Mouse (Mus musculus) frontal cortex, postnatal 25 days (tissue): Measurements from ENCODE around the gene Rnf43.

ENCODE experiments used
- DNase-seq, 2 experiments: peaks; one replicate each; pipeline ENCODE4 v3.0.0; 2022; ENCODE audit warnings: low spot score in 2 of 2

Gene Rnf43

DNA sequence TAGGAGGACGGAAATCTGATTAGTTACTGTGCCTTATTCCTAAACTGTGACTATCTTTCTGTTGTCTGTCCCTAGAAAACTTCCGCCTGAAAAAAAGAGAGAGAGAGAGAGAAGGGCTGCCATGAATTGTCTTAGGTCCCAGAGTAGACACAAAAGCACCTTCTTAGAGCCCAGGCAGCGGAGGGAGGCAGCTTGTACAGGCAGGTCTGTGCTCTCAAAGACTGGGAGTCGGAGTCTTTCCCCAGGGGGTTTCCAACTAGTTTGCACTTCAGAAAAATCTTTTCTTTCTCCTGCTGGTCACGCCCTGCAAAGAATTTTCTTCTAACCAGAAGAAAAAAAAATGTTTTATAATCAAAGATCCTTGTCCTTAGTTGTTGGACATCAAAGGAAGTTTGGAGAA, 15.2 kb downstream of the Rnf43 start:
- no peak for DNase-seq

DNA sequence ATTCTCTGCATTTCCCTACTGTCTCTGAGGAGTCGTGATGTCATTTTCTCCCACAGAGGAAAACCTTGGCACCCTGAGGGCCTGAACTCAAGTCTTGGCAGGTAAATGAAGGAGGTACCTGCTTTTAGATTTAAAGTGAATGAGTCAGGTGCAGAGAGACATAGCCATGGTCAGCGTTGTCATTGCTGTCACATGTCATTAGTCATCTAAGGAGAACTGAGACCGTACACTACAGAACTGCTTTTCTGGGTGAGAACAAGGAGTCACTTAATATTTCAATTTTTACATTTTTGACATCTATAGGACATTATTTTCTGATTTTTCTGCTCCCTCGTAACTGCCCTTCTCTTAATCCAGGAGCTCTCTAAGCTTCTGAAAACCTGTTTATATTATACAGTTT, 16.0 kb downstream of the Rnf43 start:
- DNase-seq = no peak

DNA sequence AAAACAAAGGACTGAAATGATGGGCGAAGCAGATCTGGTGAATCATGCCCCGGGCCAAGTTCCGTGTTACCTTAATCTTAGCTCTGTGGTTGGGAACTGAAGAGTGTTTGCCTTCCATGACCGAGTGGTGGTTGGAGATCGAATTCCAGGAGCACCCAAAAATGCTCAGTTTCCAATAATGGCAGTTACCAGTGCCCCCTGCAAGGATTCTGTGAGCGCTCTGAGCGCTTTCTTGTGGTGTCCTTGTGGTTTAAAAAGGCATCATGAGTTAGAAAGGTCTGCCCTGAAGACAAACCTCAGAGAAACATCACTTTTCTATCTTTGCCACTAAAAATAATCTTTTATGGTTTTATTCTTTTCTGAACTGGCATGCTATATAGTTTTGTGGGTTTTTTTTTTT, 16.5 kb downstream of the Rnf43 start:
- no peak for DNase-seq

DNA sequence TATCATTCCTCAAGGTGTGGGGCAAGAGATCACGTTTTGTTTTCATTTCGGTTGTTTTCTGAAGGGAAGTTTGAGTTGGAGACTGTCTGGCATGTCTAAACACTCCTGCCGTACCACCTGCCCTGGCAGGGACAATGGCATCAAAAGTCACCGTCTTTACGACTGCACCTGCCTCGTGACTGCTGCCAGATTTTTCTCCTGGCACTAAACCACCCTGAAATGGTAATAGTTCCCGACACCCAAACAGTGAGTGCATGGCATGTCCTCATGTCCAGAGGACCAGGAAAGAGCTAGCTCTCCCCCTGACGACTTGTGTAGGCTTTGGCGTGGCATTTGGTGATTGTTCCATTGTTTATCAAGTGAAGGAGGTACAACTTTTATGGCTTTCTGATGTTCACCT, 18.3 kb downstream of the Rnf43 start:
- no peak for DNase-seq

DNA sequence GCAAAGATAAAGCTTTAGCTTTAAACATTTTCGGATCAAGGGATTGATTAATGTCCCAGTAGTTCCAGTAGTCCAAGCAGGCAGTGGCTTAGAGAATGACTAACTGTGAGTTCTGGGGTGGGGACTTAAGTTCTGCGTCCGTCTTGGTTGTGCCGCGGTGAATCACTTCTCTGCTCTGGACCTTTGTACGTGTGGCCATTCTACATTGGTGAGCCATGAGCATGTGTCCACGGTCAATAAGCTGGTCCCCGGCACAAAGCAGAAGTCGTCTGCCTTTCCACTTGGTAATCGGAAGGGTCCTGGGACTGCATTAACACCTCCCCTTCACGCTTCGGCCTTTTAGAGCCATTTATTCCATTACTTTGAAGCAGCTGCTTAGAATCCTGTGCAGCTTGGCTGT, 19.6 kb downstream of the Rnf43 start:
- DNase-seq = no peak

DNA sequence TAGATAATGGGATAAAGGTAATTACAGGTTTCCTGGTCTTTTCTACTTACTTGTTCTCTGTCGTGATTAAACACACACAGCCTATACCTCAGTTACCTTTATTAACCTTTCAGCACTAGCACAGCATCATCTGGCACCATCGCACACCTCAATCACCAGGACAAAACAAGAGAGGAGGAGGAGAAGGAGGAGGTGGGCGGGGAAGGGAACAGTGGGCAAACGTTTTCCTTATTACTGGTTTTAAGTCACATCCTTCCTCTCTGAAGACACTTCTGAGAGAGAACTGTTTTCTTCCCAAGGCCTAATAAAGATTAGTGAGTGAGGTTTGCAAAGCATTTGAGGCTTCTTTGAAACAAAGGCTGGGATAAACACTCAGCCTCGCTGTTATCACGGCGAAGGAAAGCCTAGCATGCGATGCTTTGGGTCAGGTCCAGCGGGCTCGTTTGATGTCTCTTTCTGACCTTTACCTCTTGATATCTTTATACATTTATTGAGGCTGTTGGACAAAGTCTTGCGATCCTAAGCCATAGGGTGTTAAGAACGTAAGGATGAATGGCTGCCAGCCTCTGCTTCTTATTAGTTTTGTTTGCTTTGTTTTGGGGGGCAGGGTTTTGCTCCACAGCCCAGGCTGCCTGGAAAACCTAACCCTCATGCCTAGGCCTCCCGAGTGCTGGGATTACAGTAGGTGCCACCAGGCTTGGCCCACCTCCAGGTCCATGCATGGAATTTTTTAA, 20.5 kb downstream of the Rnf43 start:
- DNase-seq = no peak

DNA sequence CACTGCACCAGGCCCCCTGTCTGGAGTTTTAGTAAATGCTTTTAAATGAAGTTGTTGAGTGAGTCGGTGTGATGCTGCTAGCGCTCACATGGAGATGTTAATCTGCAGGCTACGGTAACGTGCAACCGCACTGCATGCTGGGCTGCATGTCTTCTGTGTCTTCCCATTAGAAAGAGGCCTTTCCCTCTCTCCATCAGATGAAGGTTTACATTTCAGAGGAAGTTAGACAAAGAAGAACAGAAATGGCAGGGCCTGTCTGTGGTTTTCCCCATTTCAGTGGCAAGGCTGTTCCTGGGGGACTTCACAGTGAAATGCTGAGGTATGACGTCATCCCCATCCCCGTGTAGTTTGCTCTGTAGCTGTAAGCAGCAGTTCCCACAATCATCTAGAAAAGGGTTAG, 23.9 kb downstream of the Rnf43 start:
- no peak for DNase-seq

DNA sequence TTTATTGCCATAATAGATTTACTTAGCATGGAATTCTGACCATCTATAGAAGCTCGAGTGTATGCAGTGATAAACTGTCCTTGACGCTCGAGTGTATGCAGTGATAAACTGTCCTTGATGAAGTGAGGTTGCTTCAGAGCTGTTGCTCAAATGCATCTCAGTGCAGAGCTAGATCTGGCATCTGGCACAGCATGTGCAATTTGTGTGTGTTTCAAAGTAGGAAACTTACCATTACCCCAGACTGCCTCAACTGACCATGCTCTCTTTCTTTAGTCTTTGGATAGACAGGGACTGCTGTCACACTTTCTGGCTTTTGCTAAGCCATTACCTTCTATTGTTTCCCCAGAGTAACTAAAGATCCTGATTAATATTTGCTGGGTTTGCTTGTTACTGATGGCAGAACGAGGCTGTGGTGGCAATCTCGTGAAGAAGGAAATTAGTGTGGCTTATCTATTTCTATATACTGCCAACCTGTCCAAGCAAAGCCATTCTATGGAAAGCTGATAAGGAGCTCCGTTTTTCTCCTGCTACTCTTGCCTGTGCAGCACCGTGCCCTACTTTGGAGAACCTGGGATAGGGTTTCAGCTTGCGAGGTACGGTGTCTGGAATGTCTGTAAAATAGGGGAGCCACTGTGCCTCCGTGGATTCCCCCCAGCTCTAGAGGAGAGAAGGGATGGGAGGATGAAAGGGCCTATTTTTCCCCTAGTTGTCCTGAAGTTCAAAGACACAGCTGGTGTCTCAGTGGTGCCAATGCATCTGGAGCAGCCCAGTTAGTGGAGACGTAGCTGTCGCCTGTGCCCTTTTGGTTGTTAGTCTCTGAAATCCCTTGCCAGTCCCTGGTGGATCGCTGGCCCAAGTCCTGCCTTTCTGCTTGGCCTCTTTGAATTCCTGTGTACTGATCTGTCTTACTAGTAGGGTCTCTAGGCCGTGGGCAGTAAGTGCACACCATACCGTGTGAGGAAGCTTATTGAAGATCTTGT, 25.0 kb downstream of the Rnf43 start:
- DNase-seq = no peak

DNA sequence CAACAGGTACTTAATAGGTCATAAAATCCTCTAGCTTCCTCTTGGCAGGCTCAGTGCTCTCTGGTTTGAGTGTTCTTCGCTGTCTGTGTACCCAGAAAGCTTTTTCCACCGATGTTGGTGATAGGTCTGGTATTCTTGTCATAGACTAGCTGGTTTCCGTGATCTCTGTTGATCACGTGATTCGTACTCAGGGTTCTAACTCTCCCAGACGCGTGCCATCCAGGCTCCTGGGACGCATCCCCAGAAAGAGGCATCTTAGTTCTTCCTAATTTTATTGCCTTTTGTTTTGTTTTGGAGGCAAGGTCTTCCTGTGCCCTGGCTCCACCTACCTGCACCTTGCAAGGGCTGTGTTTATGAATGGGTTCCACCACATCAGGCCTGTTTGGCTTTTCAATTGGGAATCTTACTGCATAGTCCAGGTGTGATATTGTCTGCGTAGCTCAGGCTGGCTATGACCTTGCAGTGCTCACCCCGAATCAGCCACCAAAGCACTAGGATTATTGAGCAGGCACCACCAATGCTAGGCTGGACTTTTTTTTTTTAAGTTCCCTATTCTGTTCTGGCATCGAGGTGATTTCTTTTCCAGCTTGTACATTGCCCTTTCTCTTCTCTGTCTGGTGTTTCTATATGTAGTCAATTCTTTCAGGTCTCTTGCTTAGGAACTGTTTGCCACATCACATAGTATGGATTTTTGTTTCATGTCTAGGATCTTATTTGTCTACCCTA, 26.1 kb downstream of the Rnf43 start:
- no peak for DNase-seq

DNA sequence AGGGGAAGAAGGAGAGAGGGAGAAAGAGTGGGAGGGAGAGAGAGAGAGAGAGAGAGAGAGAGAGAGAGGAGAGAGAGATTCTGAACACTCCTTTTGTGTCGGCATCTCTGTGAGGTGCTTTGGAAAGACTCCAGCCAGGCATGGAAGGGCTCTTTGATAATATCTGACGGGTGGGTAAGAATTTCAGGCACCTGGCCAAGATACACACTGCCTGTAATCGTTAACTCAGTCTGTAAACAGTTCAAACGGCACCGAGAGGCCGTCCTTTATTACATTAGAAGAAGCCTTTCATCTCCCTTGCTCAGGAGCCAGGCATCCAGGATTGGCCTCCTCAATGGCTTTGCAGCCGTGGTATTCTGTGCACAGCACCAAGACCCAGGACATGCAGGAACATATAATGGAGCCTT, 26.9 kb downstream of the Rnf43 start:
- DNase-seq = no peak

DNA sequence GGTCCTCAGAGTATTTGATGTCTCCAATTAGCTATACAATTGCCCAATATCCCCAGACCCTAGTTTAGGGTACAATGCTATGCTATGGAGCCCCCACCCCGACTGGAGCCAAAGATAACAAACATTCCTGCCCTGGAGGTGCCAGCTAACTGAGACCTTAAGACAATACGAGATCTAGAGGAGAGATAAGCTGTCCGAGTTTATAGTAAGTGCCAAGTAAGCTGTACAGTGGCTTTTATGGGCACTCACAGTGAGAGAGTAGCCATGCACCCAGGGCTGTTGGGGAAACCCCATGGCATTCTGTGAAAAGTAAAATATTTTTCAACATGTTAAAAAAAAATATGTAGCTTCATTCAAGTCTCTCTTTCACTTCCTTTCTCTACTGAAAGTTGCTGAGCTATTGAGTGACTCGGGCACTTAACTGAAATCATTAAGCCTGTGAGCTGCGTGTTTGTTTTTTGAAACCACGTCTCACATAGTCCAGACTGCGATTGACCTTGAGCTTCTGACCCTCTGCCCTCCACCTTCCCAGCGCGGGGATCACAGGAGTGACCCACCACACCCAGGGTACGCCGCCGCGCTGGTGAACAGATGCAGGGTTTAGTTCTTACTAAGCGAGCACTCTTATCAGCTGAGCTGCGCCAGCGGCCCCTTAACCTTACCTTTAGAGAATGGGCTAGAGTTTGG, 27.7 kb downstream of the Rnf43 start:
- no peak for DNase-seq

DNA sequence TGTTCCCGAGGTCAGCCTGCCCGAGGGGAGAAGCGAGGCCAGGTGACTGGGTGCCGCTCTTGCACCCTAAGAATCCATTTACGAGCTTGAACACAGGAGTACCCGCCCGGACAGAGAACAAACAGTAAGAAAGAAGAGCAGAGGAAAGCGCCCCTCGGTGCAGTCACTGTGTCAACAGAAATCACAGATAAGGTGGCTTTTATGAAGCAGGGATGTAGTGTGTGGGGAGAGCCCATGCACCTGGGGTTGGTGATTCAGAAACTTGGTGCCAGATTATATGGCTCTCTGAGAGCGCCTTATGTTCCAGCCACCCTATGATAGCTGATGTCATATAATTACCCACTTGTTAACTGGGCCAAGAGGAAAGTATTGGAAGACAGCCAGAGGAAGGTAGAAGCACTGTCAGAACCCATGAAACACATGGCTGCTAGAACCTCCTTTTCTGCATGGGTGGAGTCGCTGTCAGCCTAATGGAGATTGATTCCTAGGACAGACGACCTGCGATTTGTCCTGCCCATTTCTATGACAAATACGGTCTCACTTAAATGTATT, 34.7 kb downstream of the Rnf43 start:
- DNase-seq = no peak

DNA sequence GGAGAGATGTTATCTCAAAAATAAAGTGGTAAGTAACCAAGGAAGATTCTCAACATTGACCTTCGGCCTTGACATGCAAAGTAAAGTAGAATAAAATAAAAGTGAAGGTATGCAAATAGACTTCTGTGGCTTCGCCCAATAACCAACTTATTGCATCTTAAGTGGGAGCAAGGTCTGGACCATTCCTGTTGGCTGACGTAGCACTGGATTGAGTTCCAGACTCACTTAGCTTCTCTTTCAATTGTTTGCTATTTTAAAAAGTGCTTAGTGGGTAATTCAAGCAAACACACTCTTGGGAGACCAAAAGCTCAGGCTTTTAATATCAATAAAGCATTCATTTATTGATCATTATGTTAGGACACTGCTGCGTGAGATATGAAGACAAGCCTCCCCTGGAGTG, 35.6 kb downstream of the Rnf43 start:
- DNase-seq = no peak

DNA sequence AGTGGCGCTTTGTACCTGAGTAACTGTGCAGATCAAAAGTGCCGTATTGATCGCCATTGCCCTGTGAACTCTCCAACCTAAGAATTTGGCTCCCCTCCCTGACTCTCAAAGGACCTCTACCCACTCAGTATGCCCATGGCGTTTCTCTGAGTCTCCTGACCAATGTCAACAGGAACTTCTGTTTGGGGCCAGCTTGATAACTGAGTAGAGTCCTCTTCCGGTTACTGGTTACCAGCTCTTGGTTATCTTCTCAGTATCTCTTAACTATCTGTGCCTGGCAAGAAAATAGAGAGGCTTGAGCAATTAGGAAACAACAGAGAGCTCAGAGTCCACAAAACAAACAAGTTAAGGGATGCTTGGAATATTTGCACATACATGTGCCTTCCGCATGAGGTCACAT, 38.6 kb downstream of the Rnf43 start:
- DNase-seq = no peak

DNA sequence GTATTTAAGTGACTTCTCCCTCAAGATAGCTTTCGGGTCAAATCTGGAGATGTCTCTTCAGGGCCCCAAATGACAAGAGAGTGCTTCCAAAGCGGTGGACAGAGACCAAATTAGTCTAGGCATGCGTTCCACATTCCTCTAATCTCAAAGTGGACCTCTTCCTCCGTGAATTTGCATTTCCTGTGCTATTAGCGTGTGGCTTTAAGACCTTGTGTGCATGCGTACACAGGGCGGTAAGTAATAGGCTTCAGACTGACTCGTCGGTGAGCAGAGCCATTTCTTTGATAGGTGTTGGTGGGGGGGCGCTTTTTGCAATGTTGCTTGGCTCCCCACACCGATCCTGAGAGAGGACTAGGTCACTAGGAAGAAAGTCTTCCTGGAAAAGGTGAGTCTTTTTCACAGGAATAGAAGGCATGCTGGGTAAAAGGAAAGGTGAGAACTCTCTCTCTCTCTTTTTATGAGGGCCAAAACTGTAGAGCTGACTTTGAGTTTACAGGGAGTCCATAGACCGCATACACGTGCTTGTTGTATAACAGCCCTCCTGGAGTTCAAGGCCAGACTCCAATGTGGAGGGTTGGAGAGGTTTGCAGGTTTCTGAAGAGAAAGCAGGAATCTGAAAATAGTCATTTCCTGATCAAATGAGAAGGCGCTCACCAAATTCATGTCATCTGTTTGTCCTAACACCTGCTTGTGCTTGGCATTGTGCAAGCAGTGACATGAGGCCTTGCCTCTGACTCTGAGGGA, 39.5 kb downstream of the Rnf43 start:
- DNase-seq = no peak

DNA sequence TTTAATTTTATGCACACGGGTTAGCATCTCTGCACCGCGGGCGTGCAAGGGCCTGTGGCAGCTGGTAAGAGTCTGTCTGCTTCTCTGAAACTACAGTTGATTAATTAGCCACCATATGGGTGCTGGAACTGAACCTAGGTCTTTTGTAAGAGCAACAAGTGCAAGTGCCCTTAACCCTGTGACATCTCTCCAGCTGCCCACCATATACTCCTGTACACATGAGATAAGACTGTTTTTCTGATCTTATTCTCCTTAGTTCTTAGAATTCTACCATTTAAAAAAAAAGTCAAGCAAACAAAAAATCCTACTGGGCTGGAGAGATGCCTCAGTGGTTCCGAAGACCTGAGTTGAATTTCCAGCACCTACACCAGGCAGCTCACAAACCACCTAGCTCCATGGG, 41.1 kb downstream of the Rnf43 start:
- no peak for DNase-seq

DNA sequence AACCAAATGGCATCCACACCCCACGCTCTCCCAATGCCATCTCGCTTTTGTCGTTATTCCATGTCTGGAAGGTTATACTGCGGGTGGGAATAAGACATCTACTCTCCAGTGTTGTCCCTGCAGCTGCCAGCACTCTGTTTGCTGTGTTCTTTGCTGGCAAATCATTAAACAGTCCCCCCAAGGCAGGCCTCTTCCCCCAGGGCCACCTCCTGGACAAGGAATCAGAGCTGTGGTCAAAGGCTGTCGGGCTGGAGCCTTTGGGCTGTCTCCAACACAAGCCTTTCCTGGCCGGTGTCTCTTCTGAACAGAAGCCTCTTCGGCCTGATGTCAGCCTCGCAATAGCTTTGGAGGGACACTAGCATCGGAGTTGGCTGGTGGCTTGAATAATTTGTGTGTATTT, 41.8 kb downstream of the Rnf43 start:
- DNase-seq = no peak

DNA sequence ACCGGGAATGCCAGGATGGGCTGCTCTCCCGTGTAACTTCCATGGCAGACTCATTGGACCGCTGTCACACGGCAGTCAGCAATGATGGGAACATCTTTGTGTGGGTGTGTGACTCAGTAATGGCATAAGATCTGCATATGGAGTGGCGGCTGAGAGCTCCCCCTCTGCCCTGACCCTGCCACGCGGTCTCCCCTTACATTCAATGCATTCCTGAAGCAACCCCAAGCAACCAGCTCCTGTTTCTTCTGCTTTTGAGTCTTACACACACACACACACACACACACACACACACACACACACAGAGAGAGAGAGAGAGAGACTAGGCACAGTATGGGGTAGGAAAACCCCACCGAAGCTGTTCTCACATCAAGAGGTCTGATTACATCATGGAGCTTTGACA, 45.0 kb downstream of the Rnf43 start:
- no peak for DNase-seq

DNA sequence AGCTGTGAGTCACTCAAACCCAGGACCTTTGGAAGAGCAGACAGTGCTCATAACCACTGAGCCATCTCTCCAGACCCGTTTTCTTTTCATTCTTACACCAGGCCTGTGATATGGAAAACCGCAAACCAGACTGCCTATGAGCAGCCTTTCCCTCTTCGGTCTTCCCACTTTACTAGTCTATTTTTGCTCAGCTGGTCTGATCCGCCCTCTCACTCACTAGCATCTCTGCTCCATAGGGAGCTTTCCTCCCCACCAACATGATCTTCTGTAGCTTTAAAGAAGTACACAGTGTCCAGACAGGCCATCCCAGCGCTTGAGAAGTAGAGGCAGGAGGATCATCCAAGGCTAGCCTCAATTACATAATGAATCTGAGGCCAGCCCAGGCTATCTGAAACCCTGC, 46.5 kb downstream of the Rnf43 start:
- no peak for DNase-seq

DNA sequence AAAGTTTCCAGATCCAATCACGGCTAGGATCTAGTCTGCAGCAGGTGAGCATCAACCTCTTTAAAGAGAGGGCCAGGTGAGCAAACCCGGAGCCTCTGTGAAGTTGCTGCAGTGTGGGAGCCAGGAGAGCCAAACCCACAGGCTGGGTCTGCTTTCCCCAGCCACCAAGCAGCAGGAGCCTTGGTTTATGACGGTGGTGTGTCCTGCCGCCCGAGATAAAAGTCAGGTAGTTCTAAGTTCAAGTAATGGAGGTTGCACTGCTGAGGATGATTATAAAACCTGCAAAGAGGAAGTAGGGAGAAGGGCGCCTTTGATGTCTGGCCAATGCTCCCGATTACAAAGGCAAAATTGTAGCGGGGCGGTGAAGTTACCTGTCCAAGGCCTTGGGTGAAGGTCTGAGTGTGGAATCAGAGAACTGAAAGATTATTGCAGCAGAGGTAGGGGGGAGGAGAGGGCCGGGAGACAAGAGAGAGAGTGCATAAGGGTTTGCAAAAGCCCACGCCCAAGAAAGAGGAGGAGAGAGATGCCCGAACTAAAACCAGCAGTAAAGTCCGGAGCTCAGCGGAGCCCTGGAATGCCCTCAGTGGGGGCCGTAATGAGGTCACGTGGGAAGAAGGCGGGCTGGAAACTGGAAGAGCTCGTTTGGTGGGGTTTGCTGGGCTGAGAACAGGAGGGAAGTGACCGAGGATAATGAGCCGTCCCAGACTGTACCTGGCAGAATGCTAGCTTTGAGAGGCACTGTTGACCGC, 47.2 kb downstream of the Rnf43 start:
- DNase-seq = no peak
